Mouse (Mus musculus): Measurements from ENCODE around the gene Art3.

The Art3 gene

DNA sequence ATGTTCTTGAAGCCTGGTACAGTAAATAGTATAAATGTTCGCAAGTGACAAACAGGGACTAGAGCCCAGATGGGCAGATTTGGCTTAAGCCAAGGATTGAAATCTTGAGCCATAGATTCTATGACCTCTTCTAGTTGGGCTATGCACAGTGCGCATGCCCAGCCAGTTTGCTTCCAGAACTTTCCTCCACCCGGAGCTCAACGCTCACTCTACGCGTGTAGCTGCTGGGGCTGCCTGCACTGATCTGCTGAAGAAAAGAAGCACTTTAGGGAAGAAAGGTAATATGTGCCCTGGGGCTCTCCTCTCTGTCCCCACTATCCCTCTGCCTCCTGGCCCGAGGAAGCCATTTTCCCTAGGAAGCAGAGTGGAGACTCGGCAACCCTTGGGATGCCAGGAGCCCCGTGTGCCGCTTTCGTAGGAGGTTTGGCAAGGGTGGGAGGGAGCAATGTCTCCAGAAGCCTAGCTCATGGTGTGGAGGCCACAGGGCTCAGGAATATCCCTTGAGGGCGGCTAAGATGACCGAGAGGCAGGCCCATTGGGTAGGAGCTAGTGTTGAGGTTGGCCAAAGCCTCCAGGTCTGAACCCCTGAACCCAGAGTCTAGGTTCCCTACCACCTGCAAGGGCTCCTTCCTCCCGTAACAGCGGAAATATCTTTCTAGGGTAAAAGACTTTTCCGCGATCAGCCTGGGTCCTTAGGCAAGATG is at the start of gene Art3:
Gene Art3 (plus strand): TSS at position 193 of the 704 bp plus-strand sequence.
- in situ Hi-C loops (cut with MboI, MseI), result no loop called here

GRCm38 (mm10) chr5:92282571-92282970 is 49.1 kb upstream of the Art3 start:
- in situ Hi-C loops (cut with MboI, MseI), result no loop called here

DNA sequence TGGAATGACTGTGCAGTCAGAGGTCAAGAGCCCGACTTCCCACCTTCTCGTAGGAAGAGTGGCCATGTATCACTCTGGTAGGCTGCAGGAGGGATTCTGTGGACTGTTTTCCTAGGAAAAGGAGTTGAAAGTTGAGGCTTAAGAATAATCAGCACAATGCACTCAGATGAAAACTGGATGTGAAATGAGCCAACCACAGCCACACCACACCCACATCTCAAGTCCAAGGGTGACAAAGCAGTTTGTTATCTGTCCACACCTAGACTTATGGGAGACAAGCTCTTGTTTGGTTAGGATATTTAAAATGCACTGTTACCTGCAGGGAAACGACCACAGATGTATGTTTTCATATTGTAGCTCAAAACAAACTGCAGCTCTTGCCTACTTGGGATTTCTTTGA is 48.5 kb upstream of the Art3 start:
- in situ Hi-C loops (cut with MboI, MseI), result no loop called here

DNA sequence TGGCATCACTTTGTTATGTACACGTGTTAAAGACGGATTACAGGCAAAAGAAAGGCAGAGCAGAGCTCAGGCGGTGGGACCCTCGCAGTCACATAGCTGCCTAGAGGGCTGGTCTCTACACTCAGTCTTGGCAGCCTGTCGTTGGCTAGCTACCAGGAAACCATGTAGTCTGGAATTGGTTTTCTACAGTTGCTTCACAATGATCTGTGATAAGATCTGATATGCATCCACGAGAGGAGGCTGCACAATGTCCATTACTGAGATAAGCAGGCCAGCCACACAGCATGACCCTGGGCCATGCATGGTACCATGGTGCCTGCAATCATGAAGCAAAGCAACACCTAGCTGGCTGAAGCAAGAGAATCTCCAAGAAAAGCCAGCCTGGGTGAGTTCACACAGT is 43.8 kb upstream of the Art3 start:
- in situ Hi-C loops (cut with MboI, MseI), result loop anchor here (5.0 kb wide), 1 partner anchor 216 kb away; no protein-coding TSS in a partner anchor

DNA sequence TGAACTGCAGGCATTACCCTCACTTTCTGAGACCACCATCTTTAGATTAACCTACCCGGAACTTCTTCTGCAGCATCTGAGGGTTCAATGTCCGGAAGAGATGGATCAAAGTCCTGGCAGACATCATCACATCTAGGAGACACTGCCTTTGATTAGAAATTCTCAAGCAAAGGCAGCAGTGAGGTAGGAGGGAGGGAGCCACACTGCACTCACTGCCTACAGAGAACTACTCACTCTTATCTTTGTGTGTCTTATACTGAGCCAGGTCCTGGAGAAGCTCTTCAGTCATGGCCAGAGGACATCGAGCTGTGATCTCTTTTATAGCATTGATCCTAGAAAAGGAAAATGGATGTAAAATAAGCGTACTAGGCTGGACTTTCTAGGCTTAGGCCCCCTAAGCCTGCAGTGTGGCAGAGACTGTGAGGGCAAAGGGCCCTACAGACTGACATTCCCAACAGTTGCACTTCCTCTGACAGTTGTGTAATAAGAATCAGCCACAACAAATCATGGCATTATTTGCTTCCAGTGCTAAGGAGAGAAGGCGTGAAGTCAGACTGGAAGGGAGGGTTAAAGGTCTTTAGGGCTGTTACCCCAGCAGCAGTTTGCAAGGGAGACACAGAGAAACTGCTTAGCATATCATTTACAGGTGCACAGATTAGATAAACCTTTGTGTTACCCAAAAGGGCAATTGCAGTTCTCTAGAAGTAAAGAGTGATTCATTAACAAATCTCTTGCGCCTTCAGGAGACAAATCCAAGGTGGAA is 39.8 kb upstream of the Art3 start:
- in situ Hi-C loops (cut with MboI, MseI), result no loop called here

DNA sequence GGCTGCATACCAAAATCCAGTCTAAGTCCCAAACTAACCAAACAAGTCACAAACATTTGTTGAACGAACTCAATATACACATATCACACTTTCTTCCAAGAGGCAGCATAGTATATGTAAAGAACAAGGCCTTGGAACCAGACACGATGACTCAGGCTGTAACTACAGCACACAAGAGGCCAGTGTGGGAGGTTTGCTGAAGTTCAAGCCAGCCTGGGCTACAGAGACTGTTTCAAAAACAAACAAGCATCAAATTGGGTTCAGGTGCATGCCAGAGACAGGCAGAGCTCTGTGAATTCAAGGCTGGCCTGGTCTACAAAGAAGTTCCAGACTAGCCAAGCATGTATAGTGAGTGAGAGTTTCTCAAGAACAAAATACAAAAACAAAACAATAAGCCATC is 37.1 kb upstream of the Art3 start:
- in situ Hi-C loops (cut with MboI, MseI), result no loop called here

DNA sequence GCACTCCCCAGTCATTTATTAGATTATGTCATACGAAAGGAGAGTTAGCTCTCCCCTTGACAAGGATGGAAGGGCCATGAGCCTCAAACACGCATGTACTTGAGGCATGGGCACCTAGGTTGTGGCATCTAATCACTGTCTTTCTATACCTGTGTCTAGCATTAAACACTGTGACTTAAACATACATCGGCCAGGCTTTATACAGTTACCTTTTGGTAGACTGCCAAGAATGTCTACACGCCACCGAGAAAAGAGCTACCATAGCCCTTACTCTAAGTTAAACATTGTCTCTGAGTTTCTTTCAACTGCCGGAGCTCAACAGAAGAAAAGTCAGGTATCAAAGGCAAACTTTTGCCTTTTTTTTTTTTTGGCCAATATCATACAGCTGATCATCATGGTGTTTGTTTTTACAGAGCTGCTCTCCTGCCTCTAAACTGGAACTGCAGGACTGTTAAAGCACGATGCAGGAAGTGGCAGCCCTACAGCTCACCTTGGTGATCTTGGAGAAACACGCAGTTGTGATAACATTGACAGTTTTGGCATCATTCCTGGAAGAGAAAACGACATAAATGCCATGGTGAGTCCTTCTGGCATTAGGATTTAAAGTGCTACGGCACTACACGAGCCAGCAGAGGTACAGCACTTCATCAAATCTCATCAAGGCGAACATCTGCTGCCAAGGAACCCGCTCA is 29.3 kb upstream of the Art3 start:
- in situ Hi-C loops (cut with MboI, MseI), result no loop called here

DNA sequence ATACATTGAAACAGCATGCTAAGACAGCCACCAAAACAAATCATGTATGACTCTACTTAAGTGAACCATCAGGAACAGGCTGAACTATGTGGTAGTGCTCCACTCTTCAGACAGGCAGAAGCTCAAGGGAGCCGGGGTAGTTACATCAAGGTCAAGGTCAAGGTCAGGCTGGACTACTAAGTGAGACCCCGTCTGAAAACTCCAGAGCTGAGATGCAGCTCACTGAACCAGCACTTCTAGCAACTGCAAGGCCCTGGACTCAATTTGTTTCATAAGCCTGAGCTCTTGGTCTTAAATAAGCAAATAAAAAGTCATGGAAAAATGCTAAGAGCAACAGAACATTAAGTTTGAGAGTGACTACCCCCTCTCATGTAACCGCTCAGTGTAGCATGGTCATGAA is 27.3 kb upstream of the Art3 start:
- in situ Hi-C loops (cut with MboI, MseI), result no loop called here

- in situ Hi-C loops (cut with MboI, MseI), result loop anchor here (5.0 kb wide), 1 partner anchor 67 kb away; no protein-coding TSS in a partner anchor
Observed at GRCm38 (mm10) chr5:92309681-92310511, 21.7 kb upstream of the Art3 start, which contains the start of gene Sdad1. TSS of gene Sdad1 (minus strand) at chr5:92310479.

DNA sequence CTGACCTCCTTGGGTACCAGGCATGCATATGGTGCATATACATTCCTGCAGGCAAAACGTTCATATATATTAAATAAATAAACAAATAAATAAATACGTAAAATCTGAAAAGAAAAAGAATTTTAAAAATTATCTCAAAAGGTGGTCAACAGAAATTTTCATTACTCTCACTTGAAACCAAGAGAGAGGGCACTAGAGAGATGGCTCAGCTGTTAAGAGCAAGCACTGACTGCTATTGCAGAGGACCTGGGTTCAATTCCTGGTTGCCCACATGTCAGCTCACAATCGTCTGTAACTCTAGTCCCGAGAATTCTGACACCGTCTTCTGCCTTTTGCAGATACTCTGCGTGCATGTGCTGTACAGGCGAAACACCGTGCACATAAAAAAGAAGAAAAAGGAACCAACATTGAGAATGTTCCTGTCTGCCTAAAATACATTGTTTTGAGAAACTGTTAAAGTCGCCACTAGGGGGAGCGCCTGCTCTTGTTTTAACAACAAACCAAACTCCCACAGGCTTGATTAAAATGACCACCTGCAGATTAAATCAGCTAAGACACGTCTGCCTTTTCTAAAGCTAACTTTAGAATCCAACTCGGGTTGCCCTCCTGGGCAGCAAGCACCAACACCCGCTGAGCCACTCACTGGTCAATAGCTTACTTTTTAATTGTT is 19.4 kb upstream of the Art3 start:
- in situ Hi-C loops (cut with MboI, MseI), result loop anchor here (5.0 kb wide), 1 partner anchor 65 kb away; no protein-coding TSS in a partner anchor

DNA sequence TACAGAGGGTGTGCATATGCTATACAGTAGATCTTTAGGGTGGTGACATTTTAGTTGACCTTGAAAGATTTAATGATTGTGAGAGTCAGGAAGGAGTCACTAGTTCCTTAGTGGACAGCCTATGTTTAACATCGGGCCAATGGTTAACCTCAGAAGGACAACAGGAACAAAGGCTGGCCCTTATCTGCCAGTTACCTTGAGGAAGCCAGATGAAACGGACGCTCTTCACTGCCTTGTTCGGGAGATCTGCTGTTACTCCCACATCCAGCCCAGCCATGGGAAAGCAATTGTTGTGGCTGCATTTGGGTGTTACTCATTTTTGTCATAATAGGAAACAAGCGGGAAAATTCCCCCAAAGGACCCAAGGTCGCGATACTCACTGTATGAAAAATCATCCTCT is 17.9 kb upstream of the Art3 start:
- in situ Hi-C loops (cut with MboI, MseI), result loop anchor here (5.0 kb wide), 1 partner anchor 64 kb away; no protein-coding TSS in a partner anchor

DNA sequence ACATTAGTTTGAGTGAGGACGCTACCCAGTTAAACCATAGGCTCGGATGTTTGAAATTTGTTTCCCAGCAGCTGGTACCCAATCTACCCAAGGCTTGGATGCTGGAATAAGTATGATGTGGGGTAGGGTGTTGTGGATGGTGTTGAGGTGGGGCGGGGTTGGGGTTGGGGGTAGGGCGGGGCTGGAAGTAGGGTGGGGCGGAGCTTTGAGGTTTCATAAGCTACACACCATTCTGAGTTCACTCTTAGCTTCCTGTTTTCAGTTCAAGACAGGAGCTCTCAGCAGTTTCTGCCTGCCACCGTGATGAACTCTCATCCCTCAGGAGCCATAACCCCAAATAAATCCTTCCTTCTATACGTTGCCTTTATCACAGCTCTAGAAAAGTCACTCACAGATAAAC is 13.5 kb upstream of the Art3 start:
- in situ Hi-C loops (cut with MboI, MseI), result no loop called here

DNA sequence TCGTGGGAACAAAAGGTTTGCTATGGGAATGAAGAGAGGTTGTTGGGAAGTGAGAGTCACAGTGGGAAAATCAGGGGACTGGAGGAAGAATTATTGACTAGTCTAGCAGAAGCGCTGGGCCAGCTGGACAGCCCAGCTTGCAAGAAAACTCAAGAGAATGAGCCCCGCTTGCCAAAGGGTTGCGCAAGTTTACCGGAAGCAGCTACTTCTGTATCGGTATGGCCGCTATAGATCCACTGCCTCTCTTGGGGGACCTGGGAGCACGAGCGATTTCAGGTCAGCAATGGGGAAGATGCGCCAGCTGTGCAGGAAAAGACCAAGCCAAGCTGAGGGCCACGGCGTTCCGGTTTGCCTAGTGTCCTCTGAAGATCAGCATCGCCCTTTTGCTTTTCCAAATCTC is 13.0 kb upstream of the Art3 start:
- in situ Hi-C loops (cut with MboI, MseI), result no loop called here

DNA sequence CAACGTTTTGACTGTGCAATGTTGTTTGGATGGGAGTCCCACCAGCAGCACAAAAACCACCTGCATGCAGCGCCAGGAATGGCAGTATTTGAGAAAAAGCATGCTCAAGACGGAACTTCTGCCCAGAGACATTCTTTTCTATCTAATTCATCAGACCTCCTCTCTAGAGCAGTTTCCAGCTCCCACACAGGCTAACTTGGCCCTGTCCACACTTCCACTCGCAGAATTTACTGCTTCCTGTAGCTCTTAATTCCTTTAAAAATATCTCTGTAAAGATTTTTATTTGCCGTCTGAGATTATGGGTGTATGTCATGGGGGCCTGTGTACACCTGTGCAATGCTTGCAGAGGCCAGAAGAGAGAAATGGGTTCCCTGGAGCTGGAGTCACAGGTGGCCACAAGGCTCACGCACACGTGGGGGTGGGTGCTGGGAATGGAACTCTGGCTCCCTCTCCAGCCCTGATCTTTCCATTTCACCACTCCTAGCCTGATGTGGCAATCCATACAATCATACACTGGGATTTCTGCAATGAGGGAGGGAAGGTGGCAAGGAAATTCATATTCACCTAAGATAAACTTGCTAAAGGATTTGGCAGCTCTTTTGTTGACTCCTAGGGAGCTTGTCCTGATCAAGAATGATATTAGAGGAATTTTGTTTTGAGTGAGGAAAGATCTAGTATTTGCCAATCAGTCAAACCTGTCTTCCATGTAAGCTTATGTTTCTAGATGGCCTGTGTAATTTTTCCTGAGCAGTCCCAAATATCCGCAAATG is 9.8 kb upstream of the Art3 start:
- in situ Hi-C loops (cut with MboI, MseI), result no loop called here

- in situ Hi-C loops (cut with MboI, MseI), result no loop called here
Observed at GRCm38 (mm10) chr5:92322612-92323011, 9.0 kb upstream of the Art3 start.

- in situ Hi-C loops (cut with MboI, MseI), result no loop called here
Observed at GRCm38 (mm10) chr5:92323264-92323663, 8.4 kb upstream of the Art3 start.

GRCm38 (mm10) chr5:92327367-92327766 is 4.3 kb upstream of the Art3 start:
- in situ Hi-C loops (cut with MboI, MseI), result no loop called here

- in situ Hi-C loops (cut with MboI, MseI), result no loop called here
Observed at GRCm38 (mm10) chr5:92327929-92328328, 3.7 kb upstream of the Art3 start, which contains the start of gene Cxcl9. TSS of gene Cxcl9 (minus strand) at chr5:92328079.

- in situ Hi-C loops (cut with MboI, MseI), result no loop called here
Observed at GRCm38 (mm10) chr5:92331122-92331521, 505 bp upstream of the Art3 start.

- in situ Hi-C loops (cut with MboI, MseI), result no loop called here
Observed at GRCm38 (mm10) chr5:92332359-92332840, 773 bp downstream of the Art3 start.
